9 mouse cellular contexts compared by ENCODE assay signal in the genomic region with DNA sequence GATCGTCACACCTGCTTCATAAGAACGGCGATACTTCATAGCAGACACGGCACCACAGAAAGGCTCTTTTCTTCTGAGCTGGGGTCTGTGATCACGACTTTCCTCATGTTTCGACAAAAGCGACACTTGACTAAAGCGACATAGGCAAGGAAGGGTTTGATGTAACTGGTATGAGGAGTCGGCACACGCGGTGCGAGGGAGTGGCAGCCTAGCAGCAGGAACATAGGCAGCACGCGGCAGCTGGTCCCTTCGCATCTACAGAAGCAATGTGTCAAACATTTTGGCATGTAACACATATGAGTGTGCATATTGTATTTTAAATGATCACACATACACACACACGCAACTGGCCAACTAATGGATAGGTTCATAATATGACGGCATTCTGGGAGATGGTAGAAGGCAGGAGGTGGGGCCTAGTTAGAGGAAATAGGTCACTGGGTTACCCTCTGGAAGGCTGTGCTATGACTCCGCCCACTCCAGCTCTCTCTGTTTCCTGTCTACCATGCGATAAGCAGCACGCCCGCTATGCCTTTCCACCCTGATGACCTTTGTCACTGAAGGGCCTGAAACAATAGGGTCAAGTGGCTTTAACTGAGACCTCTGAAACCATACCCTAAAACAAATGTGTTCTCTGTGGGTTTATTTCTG.
DNase-seq lines count a peak whose midpoint lies in the region; ATAC-seq and TF ChIP-seq lines count a peak whose summit lies in the region.
"Had no signal": no experiment of that assay in that cellular context is flagged by ENCODE, and none has a peak within 500 bp of the region (broad histone marks: within the 10 kb centered on the region; RNA-seq: fewer than 3 reads in every experiment).

No protein-coding gene starts in this region.

- H3K9me3 ChIP-seq in liver, embryonic 14.5 days (ENCODE audit: control insufficient read depth, low read length): no peaks in the 10 kb centered on the region

- peaks cover 3% of the 10 kb centered on the region; the same call in 1 of the 2 replicates for H3K4me1 ChIP-seq in bone marrow macrophage, adult 2 months (ENCODE audit: control insufficient read depth, insufficient read depth, low read length)
- peaks cover 8 to 16% of the 10 kb centered on the region in 2 experiments for H3K4me1 ChIP-seq in liver, embryonic 14.5 days (replicated peaks; ENCODE audit: control insufficient read depth in 2 of 2, insufficient read depth in 2 of 2, low read length in 1 of 2)

- 70% methylated on average over 21 of the region's 21 CpGs for WGBS in liver, embryonic 14.5 days (ENCODE audit: insufficient replicate concordance)

- no peak for TF ChIP-seq EP300 in liver, embryonic 14.5 days (IDR thresholded peaks at IDR 0.05; ENCODE audit: low read depth)

- peak overlapping the region; percentile 22 for H3K4me3 ChIP-seq in bone marrow macrophage, adult 2 months (ENCODE audit: insufficient read depth, low read length)
- peak overlapping the region in 1 of 2 experiments; percentile 8; a peak in 1 of 4 replicates for H3K4me3 ChIP-seq in liver, embryonic 14.5 days (ENCODE audit: insufficient read depth in 1 of 2, low read depth in 2 of 2, low read length in 2 of 2)

- no peak overlapping the region for H3K27ac ChIP-seq in bone marrow macrophage, adult 2 months (ENCODE audit: insufficient read depth, low read depth, low read length)
- H3K27ac ChIP-seq in liver, embryonic 14.5 days: no peak overlapping the region

- no peaks in the 10 kb centered on the region for H3K36me3 ChIP-seq in liver, embryonic 14.5 days (replicated peaks; ENCODE audit: control insufficient read depth, insufficient read depth, low read depth)

- peak; percentile 15 for DNase-seq in lung, postnatal 36 days
- DNase-seq in lung, postnatal 25 days (ENCODE audit: low spot score): no peak
- DNase-seq in liver, embryonic 14.5 days (ENCODE audit: low read depth in 3 of 3, low spot score in 3 of 3): peak; percentile 53 to 65 (median 59)
- peak; percentile 66 to 79 for DNase-seq in thymus, postnatal 36 days
- no peak for DNase-seq in adrenal gland, postnatal 25 days
- no peak for DNase-seq in adipocyte (ENCODE audit: low spot score)
- DNase-seq: lung, postnatal 10 days; spleen, adult 18-20 months had no signal

- no peak for TF ChIP-seq CTCF in bone marrow macrophage, adult 2 months (IDR thresholded peaks at IDR 0.05; ENCODE audit: low read depth, low read length)
- TF ChIP-seq CTCF in liver, embryonic 14.5 days (IDR thresholded peaks at IDR 0.05; ENCODE audit: low read depth): no peak

- no peaks in the 10 kb centered on the region for H3K27me3 ChIP-seq in liver, embryonic 14.5 days (ENCODE audit: control insufficient read depth, insufficient read depth, low read length)

- peak overlapping the region; percentile 9; the same call in 1 of the 2 replicates for H3K9ac ChIP-seq in liver, embryonic 14.5 days (replicated peaks)

- H3K4me2 ChIP-seq in liver, embryonic 14.5 days (ENCODE audit: low read depth): peak overlapping the region; percentile 22

- TF ChIP-seq POLR2A in bone marrow macrophage, adult 2 months (IDR thresholded peaks at IDR 0.05; ENCODE audit: borderline replicate concordance, low read depth, low read length): no peak

- ATAC-seq in liver, embryonic 14.5 days (ENCODE audit: insufficient read depth): peak; percentile 78

Comparison
In these comparisons a context has a peak if more than half of its experiments do, and no peak if none do; other contexts are left out.
1. DNase-seq: peak in lung, postnatal 36 days (single experiment), liver, embryonic 14.5 days (3 of 3) and thymus, postnatal 36 days (2 of 2); none in lung, postnatal 25 days (single experiment), adrenal gland, postnatal 25 days (single experiment) and adipocyte (single experiment).